Mouse (Mus musculus) heart, postnatal 36 days (tissue): ENCODE measurements around the gene Eid2b. TPM values are rescaled to one million over a fixed set of nuclear protein-coding genes. Genes with fewer than 3 reads are reported as not detected.
"Not testable (repeated sequence)": the region's sequence is repeated elsewhere in the genome, so short reads cannot be mapped to it uniquely, and the experiment has no call there.

Experiments
- DNase-seq, 2 experiments: peaks; one replicate each; pipeline ENCODE4 v3.0.0; 2021 to 2022
- intact Hi-C: fragments of 180-260 bp; cut with DNase I; formaldehyde crosslinking; loops from one replicate; pipeline ENCODE4 v1.15.1; 2025
- total RNA-seq, 2 experiments: library from RNA; stranded (reverse); gene quantifications; 2 replicates each; pipeline ENCODE4 v1.2.3; 2021

Gene Eid2b
- total RNA-seq = 10 to 100 TPM; 12.6 to 13.5 TPM

DNA sequence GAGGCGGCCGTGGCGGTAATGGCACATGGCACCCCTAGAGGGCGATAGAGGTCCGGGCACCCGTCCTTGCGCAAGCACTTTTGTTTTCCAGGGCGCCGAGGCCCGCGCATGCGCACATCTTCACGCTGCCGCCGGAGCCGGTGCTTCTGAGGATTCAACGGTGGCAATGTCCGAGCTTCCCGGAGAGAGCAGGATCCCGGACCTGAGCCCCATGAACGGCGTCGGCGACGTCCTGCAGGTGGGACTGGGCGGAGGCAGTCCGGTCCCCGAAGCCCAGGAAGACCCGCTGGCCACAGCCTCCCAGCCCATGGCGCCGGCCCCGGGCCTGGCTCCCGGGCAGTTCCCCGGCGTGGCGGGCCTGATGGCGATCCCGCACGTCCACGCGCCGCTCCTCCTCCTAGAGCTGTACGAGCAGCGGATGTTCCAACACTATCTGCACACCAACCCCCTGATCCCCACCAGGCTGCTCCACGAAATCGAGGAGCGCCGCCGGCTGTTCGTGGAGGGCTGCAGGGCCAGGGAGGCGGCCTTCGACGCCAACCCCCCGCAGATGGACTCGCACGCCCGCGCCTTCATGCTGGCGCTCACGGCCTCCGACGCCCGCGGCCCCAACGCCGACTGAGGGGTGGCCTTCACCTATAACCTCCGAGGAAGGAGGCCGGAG is at the start of gene Eid2b:
Gene Eid2b, plus strand, starts transcription at position 125 of the 664 bp plus-strand sequence.
- peak; percentile 98 for DNase-seq
- intact Hi-C loops = loop anchor here (5.0 kb wide), 1 partner anchor 60 kb away; the partner anchor contains the start of gene Supt5

- intact Hi-C loops, DNase-seq: not testable (repeated sequence)
Measured at GRCm38 (mm10) chr7:28243943-28244342, 33.6 kb upstream of the Eid2b start.

GRCm38 (mm10) chr7:28248957-28249356 is 28.6 kb upstream of the Eid2b start:
- no peak for DNase-seq
- intact Hi-C loops = no loop called here

DNA sequence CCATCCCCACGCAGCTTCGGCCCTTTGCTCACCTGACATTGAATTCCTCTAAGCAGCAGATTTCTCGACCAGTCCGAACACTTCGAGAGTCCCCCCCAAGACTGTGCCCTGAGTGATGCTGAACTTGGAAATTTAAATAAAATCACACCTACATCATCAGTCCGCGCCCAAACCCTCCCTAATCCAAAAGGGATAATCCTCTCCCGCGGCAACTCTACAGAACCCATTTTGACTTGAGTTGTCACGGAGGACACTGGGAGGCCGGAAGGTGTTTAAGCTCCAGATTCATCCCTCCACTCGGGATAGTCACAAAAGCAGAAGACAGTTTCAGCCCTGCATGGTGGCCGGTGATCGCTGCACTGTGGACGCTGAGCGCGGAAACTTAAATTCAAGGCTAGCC is 25.6 kb upstream of the Eid2b start:
- intact Hi-C loops = no loop called here
- no peak for DNase-seq

DNA sequence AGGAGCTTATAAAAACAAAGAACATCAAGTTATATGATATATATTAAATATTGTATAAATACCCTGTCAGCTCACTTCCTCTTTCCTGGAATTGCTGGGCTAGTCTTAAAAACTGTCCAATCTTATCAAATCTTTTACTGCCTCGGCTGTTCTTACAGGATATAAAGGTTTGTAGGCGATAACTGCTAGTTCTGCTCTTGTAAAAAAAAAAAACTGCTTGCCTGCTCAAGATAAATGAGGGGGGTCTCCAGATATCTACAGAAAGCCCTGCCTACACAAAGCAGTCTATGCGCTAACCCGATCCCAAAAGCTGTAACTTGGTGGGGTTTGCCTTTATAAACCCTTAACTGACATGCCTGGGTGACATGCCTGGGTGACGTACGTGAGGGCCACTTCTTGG is 22.9 kb upstream of the Eid2b start:
- no peak for DNase-seq
- intact Hi-C loops = no loop called here

DNA sequence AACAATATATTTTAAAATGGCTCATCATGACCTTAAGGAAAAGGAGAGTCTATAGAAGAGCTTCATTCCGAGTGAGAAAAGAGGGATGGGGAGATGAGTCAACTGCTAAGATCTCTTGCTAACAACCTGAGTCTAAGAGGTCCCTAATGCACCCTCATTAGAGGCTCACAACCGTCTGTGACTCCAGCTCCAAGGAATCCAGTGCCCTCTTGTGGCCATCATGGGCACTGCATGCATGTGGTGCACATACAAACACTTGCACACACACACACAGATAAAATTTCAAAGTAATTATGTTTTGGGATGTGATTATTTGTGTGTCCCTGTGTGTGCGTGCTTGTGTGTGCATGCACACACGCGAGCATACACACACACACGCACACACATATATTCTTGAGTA is 22.1 kb upstream of the Eid2b start:
- intact Hi-C loops = no loop called here
- DNase-seq = no peak

DNA sequence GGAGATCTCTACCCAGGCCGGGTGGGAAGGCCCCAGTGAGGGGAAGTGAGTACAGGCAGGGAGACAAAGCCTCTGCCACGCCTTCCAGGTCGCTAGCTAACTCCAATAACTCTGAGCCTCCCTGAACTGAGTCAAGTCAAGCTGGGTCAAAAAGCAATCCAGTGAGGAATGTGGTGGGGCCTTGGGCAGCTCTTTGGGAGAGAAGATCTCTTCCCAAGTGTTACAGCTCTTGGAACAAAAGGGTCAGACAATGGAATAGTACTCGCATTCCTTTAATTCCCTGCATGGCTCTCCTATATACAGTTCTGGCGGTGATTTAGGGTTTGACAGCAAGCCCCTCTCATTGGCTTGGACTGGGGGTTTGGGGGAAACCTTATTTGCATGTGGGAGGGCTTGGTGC is 14.7 kb upstream of the Eid2b start:
- intact Hi-C loops = no loop called here
- DNase-seq = no peak

DNA sequence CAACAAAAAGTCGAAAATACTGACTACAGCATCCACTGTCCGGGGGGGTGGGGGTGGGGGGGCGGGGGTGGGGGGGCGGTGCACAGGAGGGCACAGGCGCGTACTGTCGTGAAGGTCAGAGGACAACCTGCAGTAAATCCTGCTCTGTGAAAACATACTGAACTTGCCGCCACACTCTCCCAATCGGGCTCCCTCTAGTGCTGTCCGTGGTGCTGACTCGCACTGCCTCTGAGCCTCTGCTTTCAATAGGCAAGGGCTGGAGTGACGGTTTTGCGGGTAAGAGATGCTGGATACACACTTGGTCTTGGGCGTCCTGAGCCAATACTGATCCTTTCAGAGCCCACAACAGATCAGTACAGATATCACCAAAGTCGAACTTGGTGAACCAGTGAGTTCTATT is 13.8 kb upstream of the Eid2b start:
- DNase-seq = peak; percentile 57 to 73
- intact Hi-C loops = no loop called here

- intact Hi-C loops = no loop called here
- DNase-seq = no peak
Measured at GRCm38 (mm10) chr7:28265391-28265790, 12.1 kb upstream of the Eid2b start.

GRCm38 (mm10) chr7:28267129-28268041 is 10.2 kb upstream of the Eid2b start, which contains the start of gene Eid2:
Eid2 (plus strand) TSS chr7:28267881.
- intact Hi-C loops = no loop called here
- peak in 1 of 2 experiments; percentile 72 for DNase-seq

GRCm38 (mm10) chr7:28268042-28268531 is 9.5 kb upstream of the Eid2b start:
- intact Hi-C loops = no loop called here
- peak; percentile 55 to 80 for DNase-seq

- no peak for DNase-seq
- intact Hi-C loops = no loop called here
Measured at GRCm38 (mm10) chr7:28268576-28268975, 9.0 kb upstream of the Eid2b start.

- DNase-seq = no peak
- intact Hi-C loops = no loop called here
Measured at GRCm38 (mm10) chr7:28269355-28269754, 8.2 kb upstream of the Eid2b start.

DNA sequence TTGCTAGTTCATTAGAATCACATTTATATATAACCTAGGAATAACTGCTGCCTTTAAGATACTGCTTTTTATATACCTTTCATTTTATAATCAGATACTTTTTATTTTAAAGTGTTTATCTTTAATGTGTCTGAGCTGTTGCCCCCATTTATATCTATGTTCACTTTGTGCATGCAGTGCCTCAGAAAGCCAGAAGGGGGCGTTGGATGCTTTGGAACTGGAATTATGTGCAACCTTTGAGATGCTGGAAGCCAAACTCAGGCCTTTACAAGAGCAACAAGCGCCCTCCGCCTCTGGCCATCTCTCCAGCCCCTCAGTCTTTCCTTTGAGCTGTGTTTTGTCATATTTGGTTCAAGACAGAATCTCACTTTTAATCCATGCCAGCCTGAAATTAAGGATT is 5.8 kb upstream of the Eid2b start:
- no peak for DNase-seq
- intact Hi-C loops = no loop called here

GRCm38 (mm10) chr7:28277237-28277614 is 313 bp upstream of the Eid2b start:
- DNase-seq = no peak
- intact Hi-C loops = loop anchor here (5.0 kb wide), 1 partner anchor 60 kb away; the partner anchor contains the start of gene Supt5

DNA sequence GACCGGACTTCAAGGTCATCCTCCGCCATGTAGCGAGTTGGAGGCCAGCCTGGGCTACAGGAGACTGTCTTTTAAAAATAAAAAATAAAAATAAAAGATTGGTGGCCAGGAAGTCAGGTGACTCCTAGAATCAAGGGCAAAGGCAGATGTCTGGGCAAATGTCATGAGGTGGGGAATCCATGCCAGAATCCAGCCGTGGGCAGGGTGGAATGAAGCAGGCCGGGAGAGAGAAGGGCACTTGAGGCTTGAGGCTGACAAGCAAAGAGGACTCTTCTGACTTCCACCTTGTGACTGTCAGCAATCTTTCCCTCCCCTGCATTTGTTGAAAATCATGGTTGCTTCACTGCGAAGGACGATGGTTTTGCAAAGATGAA is 727 bp downstream of the Eid2b start:
- no peak for DNase-seq
- intact Hi-C loops = loop anchor here (5.0 kb wide), 1 partner anchor 59 kb away; the partner anchor contains the start of gene Supt5

DNA sequence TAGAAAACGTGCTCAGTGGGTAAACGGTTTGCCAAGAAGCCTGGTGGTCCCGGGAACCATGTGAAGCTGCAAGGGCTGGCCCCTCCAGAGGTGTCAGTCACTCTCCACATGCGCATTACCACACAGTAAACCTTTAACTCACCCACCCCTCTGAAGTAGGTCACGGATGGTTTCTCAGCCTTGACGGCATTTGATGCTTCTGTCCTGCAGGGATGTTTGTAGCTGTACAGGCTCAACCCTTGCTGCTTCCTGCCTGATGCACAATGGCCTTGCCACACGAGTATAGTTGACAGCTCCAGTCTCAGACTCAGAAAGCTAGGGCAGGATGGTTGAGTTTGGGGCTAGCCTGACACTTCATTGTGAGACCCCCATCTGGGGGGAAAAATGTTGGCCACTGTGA is 3.1 kb downstream of the Eid2b start:
- intact Hi-C loops = no loop called here
- DNase-seq = no peak

DNA sequence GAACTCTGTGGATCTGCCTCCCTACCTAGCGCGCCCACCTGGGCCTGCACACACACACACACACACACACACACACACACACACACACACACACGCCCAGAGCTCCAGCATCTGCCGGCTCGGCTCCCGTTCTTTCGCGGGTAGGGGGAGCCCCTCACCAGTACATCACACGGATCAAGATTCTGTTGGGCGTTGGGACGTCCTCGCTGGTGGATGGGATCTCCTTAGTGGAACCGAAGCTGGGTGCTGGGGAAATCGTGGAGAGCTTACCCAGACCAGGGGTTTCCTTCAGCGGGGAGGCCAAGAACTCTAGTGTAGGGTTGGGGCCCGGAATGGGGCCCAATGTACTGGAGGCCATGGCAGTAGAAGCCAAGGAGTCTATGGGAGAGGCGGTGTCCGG is 12.6 kb downstream of the Eid2b start:
- intact Hi-C loops = no loop called here
- DNase-seq = no peak

DNA sequence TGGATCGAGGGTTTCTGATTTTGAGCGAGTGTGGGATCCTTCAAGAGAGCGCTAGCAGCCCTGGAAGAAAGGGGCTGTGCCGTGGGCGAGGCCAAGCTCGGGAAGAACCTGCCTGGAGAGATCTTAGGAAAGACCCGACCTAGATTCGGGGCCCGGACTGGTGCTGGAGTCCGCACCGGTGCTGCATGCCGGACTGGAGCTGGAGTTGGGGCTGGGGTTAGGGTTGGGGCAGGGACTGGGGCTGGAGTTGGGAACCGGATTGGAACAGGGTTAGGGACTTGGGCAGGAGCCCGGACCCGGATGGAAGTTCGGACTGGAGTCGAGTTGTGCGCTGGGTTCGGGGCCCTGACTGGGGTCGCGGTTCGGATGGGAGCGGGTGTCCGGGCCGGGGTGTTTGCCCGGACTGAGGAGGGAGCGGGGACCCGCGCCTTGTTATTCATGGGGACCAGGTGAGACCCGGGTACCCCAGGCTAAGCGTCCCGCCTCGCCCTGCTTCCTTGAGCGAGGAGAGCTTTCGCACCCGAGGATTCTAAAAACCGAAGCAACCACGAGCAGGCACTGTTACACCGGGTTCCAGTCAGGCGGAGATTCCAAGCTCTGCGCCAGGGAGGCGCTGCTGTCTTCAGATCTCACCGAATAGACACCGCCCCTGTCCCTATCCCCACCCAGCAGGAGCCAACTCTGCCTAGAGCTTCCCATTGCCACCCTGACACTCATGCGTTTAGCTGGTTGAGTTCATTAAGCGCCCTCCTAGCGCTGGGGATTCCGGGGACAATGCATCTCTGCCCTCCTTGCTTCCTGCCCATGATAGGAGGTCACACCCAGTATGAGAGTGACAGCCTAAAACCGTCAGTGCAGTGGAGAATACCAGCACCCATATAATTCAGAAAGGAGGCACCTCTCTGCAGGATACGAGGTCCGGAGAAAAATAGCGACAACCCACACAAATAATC is 13.4 kb downstream of the Eid2b start, which contains the start of gene Selenov:
Gene Selenov, minus strand, starts transcription at position 549 of the 953 bp plus-strand sequence.
- DNase-seq = no peak
- intact Hi-C loops = no loop called here

GRCm38 (mm10) chr7:28294481-28294880 is 16.9 kb downstream of the Eid2b start:
- peak; percentile 23 to 25 for DNase-seq
- intact Hi-C loops = no loop called here
